ENCODE assay signal across 8 mouse cellular contexts in genomic region chr6:87810311-87810710, GRCm38 (mm10). TPM values are rescaled to one million over a fixed set of nuclear protein-coding genes. Genes with fewer than 3 reads are reported as not detected.
DNase-seq lines count a peak whose midpoint lies in the region; ATAC-seq lines count a peak whose summit lies in the region.

No protein-coding gene starts in this region.

- no peaks in the 10 kb centered on the region for H3K36me3 ChIP-seq in kidney, embryonic 14.5 days (ENCODE audit: control insufficient read depth, insufficient read depth, low read length)
- H3K36me3 ChIP-seq in hindbrain, embryonic 13.5 days = peaks cover 19% of the 10 kb centered on the region
- peaks cover 15% of the 10 kb centered on the region for H3K36me3 ChIP-seq in midbrain, embryonic 14.5 days (ENCODE audit: control insufficient read depth, insufficient read depth, low read length)

- H3K9ac ChIP-seq in kidney, embryonic 14.5 days (ENCODE audit: low read depth, low read length) = peak overlapping the region; percentile 74; the same call in 1 of the 2 replicates
- peak overlapping the region; percentile 30; the same call in 1 of the 2 replicates for H3K9ac ChIP-seq in hindbrain, embryonic 13.5 days
- H3K9ac ChIP-seq in midbrain, embryonic 14.5 days (replicated peaks; ENCODE audit: low read length) = no peak overlapping the region

- DNase-seq in kidney, postnatal 25 days = no peak
- DNase-seq in midbrain, embryonic 14.5 days = no peak
- DNase-seq in layer of hippocampus, adult 9-11 months = no peak
- no peak for DNase-seq in urinary bladder, adult 2 months (ENCODE audit: low spot score)
- DNase-seq in adrenal gland, postnatal 10 days = no peak

- 20% methylated on average over 6 of the region's 6 CpGs for WGBS in kidney, embryonic 14.5 days
- WGBS in hindbrain, embryonic 13.5 days = 37% methylated on average over 6 of the region's 6 CpGs
- 32% methylated on average over 6 of the region's 6 CpGs for WGBS in midbrain, embryonic 14.5 days

- H3K27ac ChIP-seq in kidney, embryonic 14.5 days (ENCODE audit: low read depth, low read length) = no peak overlapping the region
- peak overlapping the region; percentile 58 for H3K27ac ChIP-seq in brown adipose tissue, adult 24 weeks (replicated peaks; ENCODE audit: low read depth, low read length)
- no peak overlapping the region for H3K27ac ChIP-seq in hindbrain, embryonic 13.5 days
- no peak overlapping the region for H3K27ac ChIP-seq in midbrain, embryonic 14.5 days (replicated peaks; ENCODE audit: low read depth, low read length)

- no peaks in the 10 kb centered on the region for H3K9me3 ChIP-seq in kidney, embryonic 14.5 days (ENCODE audit: control insufficient read depth, low read length)
- H3K9me3 ChIP-seq in hindbrain, embryonic 13.5 days = no peaks in the 10 kb centered on the region
- no peaks in the 10 kb centered on the region for H3K9me3 ChIP-seq in midbrain, embryonic 14.5 days (ENCODE audit: control insufficient read depth, low read length)

- no peak for ATAC-seq in kidney, embryonic 14.5 days (ENCODE audit: low FRiP score, low TSS enrichment)
- no peak for ATAC-seq in hindbrain, embryonic 13.5 days (ENCODE audit: low FRiP score)
- ATAC-seq in midbrain, embryonic 14.5 days (ENCODE audit: low FRiP score, low TSS enrichment) = no peak

- peak overlapping the region; percentile 90 for H3K4me2 ChIP-seq in kidney, embryonic 14.5 days (replicated peaks; ENCODE audit: low read depth, low read length)
- H3K4me2 ChIP-seq in hindbrain, embryonic 13.5 days = peak overlapping the region; percentile 84
- H3K4me2 ChIP-seq in midbrain, embryonic 14.5 days (ENCODE audit: low read length) = peak overlapping the region; percentile 93

- no peaks in the 10 kb centered on the region for H3K27me3 ChIP-seq in kidney, embryonic 14.5 days (ENCODE audit: control insufficient read depth, insufficient read depth, low read length)
- peaks cover 4% of the 10 kb centered on the region; the same call in 1 of the 2 replicates for H3K27me3 ChIP-seq in hindbrain, embryonic 13.5 days
- no peaks in the 10 kb centered on the region for H3K27me3 ChIP-seq in midbrain, embryonic 14.5 days (ENCODE audit: control insufficient read depth, insufficient read depth, low read length)

- H3K4me3 ChIP-seq in kidney, embryonic 14.5 days (ENCODE audit: low read length) = peak overlapping the region; percentile 77
- H3K4me3 ChIP-seq in brown adipose tissue, adult 24 weeks (ENCODE audit: insufficient read depth, low read depth, low read length) = peak overlapping the region; percentile 91
- H3K4me3 ChIP-seq in hindbrain, embryonic 13.5 days = peak overlapping the region; percentile 74
- peak overlapping the region; percentile 66 for H3K4me3 ChIP-seq in midbrain, embryonic 14.5 days (replicated peaks; ENCODE audit: low read depth, low read length)

- peaks cover 17% of the 10 kb centered on the region for H3K4me1 ChIP-seq in kidney, embryonic 14.5 days (ENCODE audit: control insufficient read depth, insufficient read depth, low read length)
- H3K4me1 ChIP-seq in brown adipose tissue, adult 24 weeks (ENCODE audit: control insufficient read depth, insufficient read depth, insufficient read length, low read length) = peaks cover 15% of the 10 kb centered on the region
- peaks cover 24% of the 10 kb centered on the region for H3K4me1 ChIP-seq in hindbrain, embryonic 13.5 days (replicated peaks)
- peaks cover 8% of the 10 kb centered on the region; the same call in 1 of the 2 replicates for H3K4me1 ChIP-seq in midbrain, embryonic 14.5 days (ENCODE audit: control insufficient read depth, insufficient read depth, low read length)

RNA-seq across cellular contexts. Expression of gene Rab43, which starts 1.7 kb away (rescaled TPM):
- 8.1 and 9.9 TPM in 2 replicates for polyA plus RNA-seq in kidney, embryonic 14.5 days (2014; fragmentation: Nextera tagmentation; extraction: Ambion mirVana)
- polyA plus RNA-seq in brown adipose tissue, adult 24 weeks (2012; ENCODE audit: insufficient read depth, insufficient read length, missing spikeins) = 4.7 and 16.0 TPM in 2 replicates
- 9.3 and 9.6 TPM in 2 replicates for polyA plus RNA-seq in hindbrain, embryonic 13.5 days (2015; fragmentation: Nextera tagmentation; extraction: Ambion mirVana)
- polyA plus RNA-seq in midbrain, embryonic 14.5 days (2014; fragmentation: Nextera tagmentation; extraction: Ambion mirVana) = 9.2 and 9.8 TPM in 2 replicates
- 16.3 and 19.2 TPM in 2 replicates for polyA plus RNA-seq in urinary bladder, adult 2 months (2012; rRNA removed)
- total RNA-seq in adrenal gland, postnatal 10 days (2021) = 10 to 100 TPM; 30.4 to 46.1 TPM

RNA-seq across cellular contexts. Expression of gene Gm45140, which starts 25.3 kb away (rescaled TPM):
- 3.4 and 5.4 TPM in 2 replicates for polyA plus RNA-seq in kidney, embryonic 14.5 days (2014; fragmentation: Nextera tagmentation; extraction: Ambion mirVana)
- polyA plus RNA-seq in brown adipose tissue, adult 24 weeks (2012; ENCODE audit: insufficient read depth, insufficient read length, missing spikeins) = not detected in 2 replicates
- polyA plus RNA-seq in hindbrain, embryonic 13.5 days (2015; fragmentation: Nextera tagmentation; extraction: Ambion mirVana) = 2.0 and 2.8 TPM in 2 replicates
- polyA plus RNA-seq in midbrain, embryonic 14.5 days (2014; fragmentation: Nextera tagmentation; extraction: Ambion mirVana) = 2.0 and 4.6 TPM in 2 replicates
- polyA plus RNA-seq in urinary bladder, adult 2 months (2012; rRNA removed) = 4.8 and 5.9 TPM in 2 replicates
- total RNA-seq in adrenal gland, postnatal 10 days (2021) = 1 to 10 TPM; 2.0 to 6.6 TPM

RNA-seq across cellular contexts. Expression of gene Isy1, which starts 28.3 kb away (rescaled TPM):
- 61.5 and 63.5 TPM in 2 replicates for polyA plus RNA-seq in kidney, embryonic 14.5 days (2014; fragmentation: Nextera tagmentation; extraction: Ambion mirVana)
- polyA plus RNA-seq in brown adipose tissue, adult 24 weeks (2012; ENCODE audit: insufficient read depth, insufficient read length, missing spikeins) = 21.0 and 31.7 TPM in 2 replicates
- 25.7 and 33.3 TPM in 2 replicates for polyA plus RNA-seq in hindbrain, embryonic 13.5 days (2015; fragmentation: Nextera tagmentation; extraction: Ambion mirVana)
- polyA plus RNA-seq in midbrain, embryonic 14.5 days (2014; fragmentation: Nextera tagmentation; extraction: Ambion mirVana) = 21.9 and 23.9 TPM in 2 replicates
- 28.8 and 29.1 TPM in 2 replicates for polyA plus RNA-seq in urinary bladder, adult 2 months (2012; rRNA removed)
- total RNA-seq in adrenal gland, postnatal 10 days (2021) = 10 to 100 TPM; 32.3 to 34.9 TPM

RNA-seq across cellular contexts. Expression of gene Gp9, which starts 32.4 kb away (rescaled TPM):
- 1.7 and 2.5 TPM in 2 replicates for polyA plus RNA-seq in kidney, embryonic 14.5 days (2014; fragmentation: Nextera tagmentation; extraction: Ambion mirVana)
- not detected in 2 replicates for polyA plus RNA-seq in brown adipose tissue, adult 24 weeks (2012; ENCODE audit: insufficient read depth, insufficient read length, missing spikeins)
- polyA plus RNA-seq in hindbrain, embryonic 13.5 days (2015; fragmentation: Nextera tagmentation; extraction: Ambion mirVana) = 1.1 and 1.5 TPM in 2 replicates
- 0.59 and 0.66 TPM in 2 replicates for polyA plus RNA-seq in midbrain, embryonic 14.5 days (2014; fragmentation: Nextera tagmentation; extraction: Ambion mirVana)
- polyA plus RNA-seq in urinary bladder, adult 2 months (2012; rRNA removed) = 0.19 and 0.27 TPM in 2 replicates
- total RNA-seq in adrenal gland, postnatal 10 days (2021) = 1 to 10 TPM; 1.1 to 1.3 TPM

RNA-seq across cellular contexts. Expression of gene Cnbp, which starts 40.6 kb away (rescaled TPM):
- polyA plus RNA-seq in kidney, embryonic 14.5 days (2014; fragmentation: Nextera tagmentation; extraction: Ambion mirVana) = 1,222 and 1,346 TPM in 2 replicates
- 367 and 450 TPM in 2 replicates for polyA plus RNA-seq in brown adipose tissue, adult 24 weeks (2012; ENCODE audit: insufficient read depth, insufficient read length, missing spikeins)
- 599 and 604 TPM in 2 replicates for polyA plus RNA-seq in hindbrain, embryonic 13.5 days (2015; fragmentation: Nextera tagmentation; extraction: Ambion mirVana)
- polyA plus RNA-seq in midbrain, embryonic 14.5 days (2014; fragmentation: Nextera tagmentation; extraction: Ambion mirVana) = 553 and 588 TPM in 2 replicates
- polyA plus RNA-seq in urinary bladder, adult 2 months (2012; rRNA removed) = 351 and 355 TPM in 2 replicates
- 100 to 1,000 TPM; 395 to 399 TPM for total RNA-seq in adrenal gland, postnatal 10 days (2021)
